ENCODE assay signal across 8 mouse cellular contexts in genomic region chr7:127652050-127652449, GRCm38 (mm10). TPM values are rescaled to one million over a fixed set of nuclear protein-coding genes. Genes with fewer than 3 reads are reported as not detected.
DNase-seq lines count a peak whose midpoint lies in the region; ATAC-seq lines count a peak whose summit lies in the region.

No protein-coding gene starts in this region.

- no peak for DNase-seq in heart, postnatal 25 days (ENCODE audit: low spot score)
- DNase-seq in hindbrain, embryonic 10.5 days (ENCODE audit: low spot score) = peak; percentile 42
- DNase-seq in thymus, postnatal 25 days = no peak
- DNase-seq in frontal cortex, postnatal 25 days (ENCODE audit: low spot score in 2 of 2) = no peak

- H3K9ac ChIP-seq in heart, embryonic 15.5 days = peak overlapping the region; percentile 31; the same call in 1 of the 2 replicates
- peak overlapping the region; percentile 44 for H3K9ac ChIP-seq in limb, embryonic 12.5 days (replicated peaks)
- no peak overlapping the region for H3K9ac ChIP-seq in neural tube, embryonic 15.5 days (replicated peaks)

- H3K27me3 ChIP-seq in heart, embryonic 15.5 days = no peaks in the 10 kb centered on the region
- H3K27me3 ChIP-seq in hindbrain, embryonic 10.5 days (ENCODE audit: insufficient read depth, poor library complexity, severe bottlenecking) = peaks cover 9% of the 10 kb centered on the region; the same call in 1 of the 2 replicates
- H3K27me3 ChIP-seq in limb, embryonic 12.5 days = no peaks in the 10 kb centered on the region
- H3K27me3 ChIP-seq in neural tube, embryonic 15.5 days (replicated peaks) = no peaks in the 10 kb centered on the region

- H3K36me3 ChIP-seq in heart, embryonic 15.5 days = no peaks in the 10 kb centered on the region
- no peaks in the 10 kb centered on the region for H3K36me3 ChIP-seq in hindbrain, embryonic 10.5 days
- H3K36me3 ChIP-seq in limb, embryonic 12.5 days = no peaks in the 10 kb centered on the region
- no peaks in the 10 kb centered on the region for H3K36me3 ChIP-seq in neural tube, embryonic 15.5 days

- H3K27ac ChIP-seq in heart, embryonic 15.5 days = no peak overlapping the region
- no peak overlapping the region for H3K27ac ChIP-seq in hindbrain, embryonic 10.5 days
- H3K27ac ChIP-seq in limb, embryonic 12.5 days = peak overlapping the region; percentile 46
- H3K27ac ChIP-seq in neural tube, embryonic 15.5 days (replicated peaks) = no peak overlapping the region

- intact Hi-C loops in heart, postnatal 25 days (cut with DNase I) = loop anchor here (10.0 kb wide), 1 partner anchor 337 kb away; no protein-coding TSS in a partner anchor

- ATAC-seq in heart, embryonic 15.5 days (replicated peaks; ENCODE audit: insufficient number of reproducible peaks, insufficient read depth, low FRiP score, low read depth) = no peak
- no peak for ATAC-seq in limb, embryonic 12.5 days (ENCODE audit: insufficient number of reproducible peaks, insufficient read depth, low FRiP score, low TSS enrichment, low read depth)
- no peak for ATAC-seq in neural tube, embryonic 15.5 days (ENCODE audit: low FRiP score)
- no peak for ATAC-seq in activated CD4-positive, CD25-positive, alpha-beta regulatory T cell, adult 4 months

- peak overlapping the region; percentile 33 for H3K4me3 ChIP-seq in heart, embryonic 15.5 days
- H3K4me3 ChIP-seq in hindbrain, embryonic 10.5 days = no peak overlapping the region; the same call in 1 of the 2 replicates
- peak overlapping the region; percentile 17 for H3K4me3 ChIP-seq in limb, embryonic 12.5 days (replicated peaks)
- H3K4me3 ChIP-seq in neural tube, embryonic 15.5 days (replicated peaks) = no peak overlapping the region; the same call in 1 of the 2 replicates

- 13% methylated on average over 18 of the region's 18 CpGs for WGBS in heart, embryonic 15.5 days
- WGBS in hindbrain, embryonic 10.5 days = 21% methylated on average over 18 of the region's 18 CpGs
- WGBS in limb, embryonic 12.5 days = 12% methylated on average over 18 of the region's 18 CpGs
- 8% methylated on average over 18 of the region's 18 CpGs for WGBS in neural tube, embryonic 15.5 days

- peak overlapping the region; percentile 62 for H3K4me2 ChIP-seq in heart, embryonic 15.5 days
- H3K4me2 ChIP-seq in limb, embryonic 12.5 days = peak overlapping the region; percentile 51
- peak overlapping the region; percentile 46 for H3K4me2 ChIP-seq in neural tube, embryonic 15.5 days

- no peaks in the 10 kb centered on the region for H3K9me3 ChIP-seq in heart, embryonic 15.5 days (replicated peaks)
- no peaks in the 10 kb centered on the region for H3K9me3 ChIP-seq in hindbrain, embryonic 10.5 days
- no peaks in the 10 kb centered on the region for H3K9me3 ChIP-seq in limb, embryonic 12.5 days
- no peaks in the 10 kb centered on the region for H3K9me3 ChIP-seq in neural tube, embryonic 15.5 days (replicated peaks)

- peaks cover 8% of the 10 kb centered on the region; the same call in 1 of the 2 replicates for H3K4me1 ChIP-seq in heart, embryonic 15.5 days (replicated peaks)
- peaks cover 7% of the 10 kb centered on the region for H3K4me1 ChIP-seq in hindbrain, embryonic 10.5 days (replicated peaks)
- H3K4me1 ChIP-seq in limb, embryonic 12.5 days (replicated peaks) = peaks cover 3% of the 10 kb centered on the region
- peaks cover 7% of the 10 kb centered on the region for H3K4me1 ChIP-seq in neural tube, embryonic 15.5 days

RNA-seq across cellular contexts. Expression of gene Zfp629, which starts 36.5 kb away (rescaled TPM):
- polyA plus RNA-seq in heart, embryonic 15.5 days (2015; fragmentation: Nextera tagmentation; extraction: Ambion mirVana) = 7.8 and 10.5 TPM in 2 replicates
- 10 to 100 TPM; 22.2 to 25.5 TPM for total RNA-seq in heart, postnatal 25 days (2021)
- polyA plus RNA-seq in hindbrain, embryonic 10.5 days (2016; fragmentation: Nextera tagmentation; extraction: Ambion mirVana) = 34.5 and 36.7 TPM in 2 replicates
- polyA plus RNA-seq in limb, embryonic 12.5 days (2016; fragmentation: Nextera tagmentation; extraction: Ambion mirVana) = 26.1 and 30.1 TPM in 2 replicates
- polyA plus RNA-seq in neural tube, embryonic 15.5 days (2015; fragmentation: Nextera tagmentation; extraction: Ambion mirVana) = 14.5 and 15.8 TPM in 2 replicates
- under 1 TPM in 1 of 2 experiments, not detected in 1; 0.18 TPM for polyA plus RNA-seq in activated CD4-positive, CD25-positive, alpha-beta regulatory T cell, adult 4 months (2017; shearing (Covaris generic))

RNA-seq across cellular contexts. Expression of gene Bcl7c, which starts 56.7 kb away (rescaled TPM):
- 37.2 and 45.7 TPM in 2 replicates for polyA plus RNA-seq in heart, embryonic 15.5 days (2015; fragmentation: Nextera tagmentation; extraction: Ambion mirVana)
- 10 to 100 TPM; 36.6 to 41.5 TPM for total RNA-seq in heart, postnatal 25 days (2021)
- polyA plus RNA-seq in hindbrain, embryonic 10.5 days (2016; fragmentation: Nextera tagmentation; extraction: Ambion mirVana) = 55.9 and 56.6 TPM in 2 replicates
- 120 and 127 TPM in 2 replicates for polyA plus RNA-seq in limb, embryonic 12.5 days (2016; fragmentation: Nextera tagmentation; extraction: Ambion mirVana)
- 49.5 and 62.9 TPM in 2 replicates for polyA plus RNA-seq in neural tube, embryonic 15.5 days (2015; fragmentation: Nextera tagmentation; extraction: Ambion mirVana)
- polyA plus RNA-seq in activated CD4-positive, CD25-positive, alpha-beta regulatory T cell, adult 4 months (2017; shearing (Covaris generic)) = 1 to 10 TPM; 4.2 to 6.2 TPM

Comparison
In these comparisons a context has a peak if more than half of its experiments do, and no peak if none do; other contexts are left out.
1. H3K4me3 ChIP-seq: peak in heart, embryonic 15.5 days (single experiment) and limb, embryonic 12.5 days (single experiment); none in hindbrain, embryonic 10.5 days (single experiment) and neural tube, embryonic 15.5 days (single experiment).
2. Peak in every context shown above with its lines, with median percentiles within 50 percentile points of each other: H3K4me2 ChIP-seq.